Mouse (Mus musculus): ENCODE measurements around the gene Stox2. TPM values are rescaled to one million over a fixed set of nuclear protein-coding genes. Genes with fewer than 3 reads are reported as not detected.

Stox2 gene
- polyA plus RNA-seq, 1 experiment from 2014 or later = 50.5 TPM

- ATAC-seq (ENCODE audit: low FRiP score) = peak; percentile 72
- H3K9ac ChIP-seq = 0 out of 2 replicates have a peak overlapping the region, but pooled peaks have one; percentile 33
- 15% methylated on average over 8 of the region's 8 CpGs for WGBS
- no peaks in the 10 kb centered on the region for H3K9me3 ChIP-seq
- no peaks in the 10 kb centered on the region for H3K27me3 ChIP-seq
- no peaks in the 10 kb centered on the region for H3K36me3 ChIP-seq (replicated peaks)
- H3K4me2 ChIP-seq = peak overlapping the region; percentile 60
- peak overlapping the region; percentile 30 for H3K4me3 ChIP-seq (replicated peaks)
- peaks cover 82% of the 10 kb centered on the region for H3K4me1 ChIP-seq
- peak overlapping the region; percentile 95 for H3K27ac ChIP-seq
These were observed 203.0 kb downstream of the Stox2 start for GRCm38 (mm10) chr8:47243016-47243630.

GRCm38 (mm10) chr8:47242207-47243004, 203.8 kb downstream of the Stox2 start:
- Histone ChIP-seq H3K4me1 (peaks cover 83% of the 10 kb centered on the region), H3K27ac (peak overlapping the region; percentile 95), H3K9ac (peak overlapping the region; percentile 62; the same call in 1 of the 2 replicates), H3K4me2 (peak overlapping the region; percentile 60), H3K9me3 (no peaks in the 10 kb centered on the region), H3K36me3 (replicated peaks) (no peaks in the 10 kb centered on the region), H3K4me3 (replicated peaks) (peak overlapping the region; percentile 30), H3K27me3 (no peaks in the 10 kb centered on the region)
- WGBS = 2% methylated on average over 17 of the region's 17 CpGs
- peak; percentile 98 for ATAC-seq (ENCODE audit: low FRiP score)

DNA sequence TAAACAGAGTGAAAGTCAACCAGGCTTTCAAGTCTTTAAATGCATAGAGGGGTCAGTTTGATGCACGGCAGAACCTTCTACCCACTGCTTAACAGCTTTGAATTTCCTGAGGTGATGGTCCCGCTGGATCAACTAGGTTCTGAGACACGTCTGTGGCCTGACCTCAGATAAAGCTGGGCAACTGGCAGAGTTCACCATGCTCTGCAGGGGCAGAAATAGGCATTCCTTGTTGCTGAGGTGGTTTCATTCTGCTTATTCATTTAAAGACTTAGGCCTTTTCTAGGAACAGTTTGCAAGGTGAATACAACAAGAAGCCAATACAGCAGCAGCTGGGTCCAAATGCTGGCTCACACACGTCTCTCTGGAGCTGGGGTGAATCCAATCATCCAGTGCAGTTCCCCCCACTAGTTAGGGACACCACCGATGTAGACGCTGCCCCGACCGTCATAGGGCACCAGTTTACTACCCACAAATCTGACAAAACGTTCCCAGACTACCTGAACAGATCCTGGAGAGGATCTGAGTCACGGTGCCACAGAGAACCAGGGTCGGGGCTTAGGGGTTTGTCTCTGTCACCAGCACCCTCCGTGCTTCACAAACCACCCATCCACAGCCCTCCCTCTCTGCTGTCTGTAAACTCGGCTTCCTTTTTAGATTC, 204.6 kb downstream of the Stox2 start:
- H3K36me3 ChIP-seq (replicated peaks) = no peaks in the 10 kb centered on the region
- no peaks in the 10 kb centered on the region for H3K27me3 ChIP-seq
- WGBS = 28% methylated on average over 13 of the region's 13 CpGs
- H3K27ac ChIP-seq = peak overlapping the region; percentile 95
- no peak for ATAC-seq (ENCODE audit: low FRiP score)
- no peaks in the 10 kb centered on the region for H3K9me3 ChIP-seq
- peak overlapping the region; percentile 62 for H3K9ac ChIP-seq
- H3K4me1 ChIP-seq = peaks cover 83% of the 10 kb centered on the region
- H3K4me2 ChIP-seq = peak overlapping the region; percentile 60
- H3K4me3 ChIP-seq (replicated peaks) = peak overlapping the region; percentile 30

DNA sequence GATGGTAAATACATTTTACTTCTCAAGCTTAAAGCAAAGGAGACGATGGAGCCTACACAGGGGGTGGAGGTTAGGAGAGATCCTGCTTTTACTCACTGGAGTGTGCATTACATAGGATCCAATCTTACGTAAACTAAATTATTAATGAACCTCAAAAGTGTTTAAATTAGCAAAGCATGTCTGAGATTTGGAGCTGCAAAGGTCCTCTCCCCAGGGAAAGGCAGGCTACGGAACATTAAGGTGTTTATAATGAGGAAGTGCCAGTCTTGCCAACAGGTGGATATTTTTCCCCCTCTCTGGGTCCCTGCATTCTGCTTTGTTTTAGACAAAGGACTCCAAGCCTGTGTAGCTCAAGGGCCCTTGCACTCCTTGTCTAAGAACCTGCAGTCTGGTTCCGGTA, 205.3 kb downstream of the Stox2 start:
- Histone ChIP-seq H3K4me1 (peaks cover 81% of the 10 kb centered on the region), H3K4me3 (replicated peaks) (peak overlapping the region; percentile 30; the same call in 1 of the 2 replicates), H3K9ac (0 out of 2 replicates have a peak overlapping the region, but pooled peaks have one; percentile 62), H3K9me3 (no peaks in the 10 kb centered on the region), H3K4me2 (peak overlapping the region; percentile 60), H3K27me3 (no peaks in the 10 kb centered on the region), H3K36me3 (replicated peaks) (no peaks in the 10 kb centered on the region), H3K27ac (peak overlapping the region; percentile 95)
- WGBS = 22% methylated on average over 4 of the region's 4 CpGs
- ATAC-seq (ENCODE audit: low FRiP score) = no peak

- Histone ChIP-seq H3K9ac (peak overlapping the region; percentile 21; the same call in 1 of the 2 replicates), H3K36me3 (replicated peaks) (no peaks in the 10 kb centered on the region), H3K27me3 (no peaks in the 10 kb centered on the region), H3K4me1 (peaks cover 77% of the 10 kb centered on the region), H3K4me3 (replicated peaks) (no peak overlapping the region), H3K9me3 (no peaks in the 10 kb centered on the region), H3K27ac (peak overlapping the region; percentile 95), H3K4me2 (peak overlapping the region; percentile 60)
- no peak for ATAC-seq (ENCODE audit: low FRiP score)
- WGBS = 16% methylated on average over 7 of the region's 7 CpGs
These were observed 205.9 kb downstream of the Stox2 start for GRCm38 (mm10) chr8:47240266-47240665.

DNA sequence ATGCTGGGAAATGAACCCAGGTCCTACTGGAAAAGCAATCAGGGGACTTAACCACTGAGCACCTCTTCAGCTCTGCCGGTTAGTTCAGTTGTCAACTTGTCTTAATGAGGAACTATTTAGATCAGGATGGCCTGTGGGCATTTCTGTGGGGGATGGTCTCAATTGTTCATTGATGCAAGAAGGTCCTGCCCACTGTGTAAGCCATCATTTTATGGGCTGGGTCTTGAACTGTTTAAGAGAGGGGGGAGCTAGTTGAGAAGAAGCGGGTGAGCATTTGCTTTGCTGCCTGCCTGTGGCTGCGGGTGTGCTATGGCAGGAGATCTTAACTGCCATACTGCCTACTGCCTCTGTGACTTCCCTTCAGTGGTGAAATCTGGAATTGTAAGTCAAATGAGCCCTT, 214.1 kb downstream of the Stox2 start:
- Histone ChIP-seq H3K4me2 (no peak overlapping the region), H3K27me3 (no peaks in the 10 kb centered on the region), H3K36me3 (replicated peaks) (no peaks in the 10 kb centered on the region), H3K9me3 (no peaks in the 10 kb centered on the region), H3K4me1 (peaks cover 29% of the 10 kb centered on the region), H3K4me3 (replicated peaks) (no peak overlapping the region), H3K27ac (no peak overlapping the region), H3K9ac (no peak overlapping the region)
- ATAC-seq (ENCODE audit: low FRiP score) = no peak; the same call in 1 of the 2 replicates
- 45% methylated on average over 3 of the region's 3 CpGs for WGBS

DNA sequence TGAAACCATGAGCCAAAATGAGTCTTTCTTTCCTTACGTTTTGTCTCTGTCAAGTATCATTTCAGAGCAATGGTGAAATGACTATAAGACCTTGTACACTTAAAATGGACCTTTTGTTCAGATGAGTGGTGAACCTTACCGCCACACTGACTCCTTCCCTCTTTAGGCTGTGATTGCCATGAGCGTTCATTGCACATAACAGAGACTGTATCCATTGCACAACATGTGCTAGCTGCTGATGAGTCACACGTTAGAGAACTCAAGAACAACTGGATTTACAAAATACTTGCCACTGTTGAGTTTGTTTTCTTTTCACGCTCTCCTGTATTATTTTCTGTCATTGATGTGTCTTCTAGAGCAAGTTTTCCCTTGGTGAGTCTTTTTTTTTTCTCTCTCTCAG, 216.1 kb downstream of the Stox2 start:
- Histone ChIP-seq H3K36me3 (replicated peaks) (no peaks in the 10 kb centered on the region), H3K4me2 (no peak overlapping the region), H3K27me3 (no peaks in the 10 kb centered on the region), H3K4me3 (replicated peaks) (no peak overlapping the region), H3K9ac (no peak overlapping the region), H3K9me3 (no peaks in the 10 kb centered on the region), H3K4me1 (peaks cover 22% of the 10 kb centered on the region), H3K27ac (no peak overlapping the region)
- no peak for ATAC-seq (ENCODE audit: low FRiP score)
- 87% methylated on average over 5 of the region's 5 CpGs for WGBS

- Histone ChIP-seq H3K27ac (no peak overlapping the region), H3K9ac (no peak overlapping the region), H3K36me3 (replicated peaks) (0 out of 2 replicates have a peak, but pooled peaks cover 4% of the 10 kb centered on the region), H3K27me3 (no peaks in the 10 kb centered on the region), H3K4me3 (replicated peaks) (no peak overlapping the region), H3K4me1 (peaks cover 41% of the 10 kb centered on the region), H3K4me2 (no peak overlapping the region), H3K9me3 (no peaks in the 10 kb centered on the region)
- WGBS = 90% methylated on average over 5 of the region's 5 CpGs
- no peak for ATAC-seq (ENCODE audit: low FRiP score)
These were observed 224.3 kb downstream of the Stox2 start for GRCm38 (mm10) chr8:47221851-47222250.

- Histone ChIP-seq H3K36me3 (replicated peaks) (0 out of 2 replicates have a peak, but pooled peaks cover 4% of the 10 kb centered on the region), H3K27ac (0 out of 2 replicates have a peak overlapping the region, but pooled peaks have one; percentile 13), H3K9me3 (no peaks in the 10 kb centered on the region), H3K4me1 (peaks cover 43% of the 10 kb centered on the region), H3K4me3 (replicated peaks) (no peak overlapping the region), H3K9ac (no peak overlapping the region), H3K4me2 (no peak overlapping the region), H3K27me3 (no peaks in the 10 kb centered on the region)
- ATAC-seq (ENCODE audit: low FRiP score) = no peak
- WGBS = 84% methylated on average over 10 of the region's 10 CpGs
These were observed 225.0 kb downstream of the Stox2 start for GRCm38 (mm10) chr8:47221191-47221590.

- Histone ChIP-seq H3K27me3 (no peaks in the 10 kb centered on the region), H3K27ac (no peak overlapping the region), H3K9ac (no peak overlapping the region), H3K4me2 (no peak overlapping the region), H3K4me1 (peaks cover 49% of the 10 kb centered on the region), H3K36me3 (replicated peaks) (0 out of 2 replicates have a peak, but pooled peaks cover 4% of the 10 kb centered on the region), H3K4me3 (replicated peaks) (no peak overlapping the region), H3K9me3 (no peaks in the 10 kb centered on the region)
- ATAC-seq (ENCODE audit: low FRiP score) = no peak
- 62% methylated on average over 5 of the region's 5 CpGs for WGBS
These were observed 225.8 kb downstream of the Stox2 start for GRCm38 (mm10) chr8:47220390-47220789.

DNA sequence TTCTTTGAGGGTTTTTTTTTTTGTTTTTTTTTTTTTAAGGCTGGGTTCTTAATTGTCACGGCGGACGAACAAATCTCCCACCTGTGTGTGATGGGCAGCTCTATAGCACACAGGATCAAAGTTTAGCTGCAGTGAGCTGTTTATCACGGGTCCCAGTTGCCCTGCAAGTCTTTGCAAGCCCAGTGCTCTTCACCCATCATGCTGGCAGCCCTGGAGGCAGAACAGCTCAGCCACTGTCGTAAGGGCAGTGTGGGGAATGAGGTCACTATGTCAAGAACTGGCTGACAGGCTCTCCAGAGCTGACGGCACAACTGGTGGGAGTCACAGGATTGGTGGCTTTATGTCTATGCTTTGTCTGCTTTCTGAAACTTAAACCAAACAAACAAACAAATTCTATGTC, 227.6 kb downstream of the Stox2 start:
- Histone ChIP-seq H3K4me1 (peaks cover 49% of the 10 kb centered on the region), H3K4me2 (no peak overlapping the region)
- 0 out of 2 replicates have a peak, but pooled peaks have one; percentile 37 for ATAC-seq (ENCODE audit: low FRiP score)

GRCm38 (mm10) chr8:47218021-47218420, 228.1 kb downstream of the Stox2 start:
- Histone ChIP-seq H3K9ac (no peak overlapping the region), H3K4me2 (0 out of 2 replicates have a peak overlapping the region, but pooled peaks have one; percentile 1), H3K36me3 (replicated peaks) (0 out of 2 replicates have a peak, but pooled peaks cover 4% of the 10 kb centered on the region), H3K9me3 (no peaks in the 10 kb centered on the region), H3K4me1 (peaks cover 49% of the 10 kb centered on the region), H3K27me3 (no peaks in the 10 kb centered on the region), H3K4me3 (replicated peaks) (no peak overlapping the region), H3K27ac (peak overlapping the region; percentile 68)
- peak; percentile 67 for ATAC-seq (ENCODE audit: low FRiP score)
- WGBS = 32% methylated on average over 8 of the region's 8 CpGs

More for the DNA sequence above, 227.6 kb downstream of the Stox2 start:
- no peak overlapping the region for H3K9ac ChIP-seq
- H3K27me3 ChIP-seq = no peaks in the 10 kb centered on the region
- peak overlapping the region; percentile 63 for H3K27ac ChIP-seq
- H3K9me3 ChIP-seq = no peaks in the 10 kb centered on the region
- H3K36me3 ChIP-seq (replicated peaks) = 0 out of 2 replicates have a peak, but pooled peaks cover 4% of the 10 kb centered on the region
- H3K4me3 ChIP-seq (replicated peaks) = no peak overlapping the region
- 23% methylated on average over 6 of the region's 6 CpGs for WGBS
